Mouse (Mus musculus) layer of hippocampus, postnatal 14 days (tissue): ENCODE data around the gene Klk7. TPM values are rescaled to one million over a fixed set of nuclear protein-coding genes. Genes with fewer than 3 reads are reported as not detected.

Experiments used
- DNase-seq, 2 experiments: peaks; one replicate each; pipeline ENCODE4 v3.0.0; 2021 to 2022; ENCODE audit warnings: low spot score in 2 of 2, mixed read lengths in 1 of 2
- long read RNA-seq, 2 experiments: library from polyadenylated mRNA; stranded (forward); transcript quantifications; one replicate each; pipeline ENCODE4 v2.0.0; 2021
- total RNA-seq, 2 experiments: library from RNA; stranded (reverse); gene quantifications; 2 replicates each; pipeline ENCODE4 v1.2.3; 2021

Klk7 gene
- under 1 TPM; 0.35 to 0.45 TPM for total RNA-seq
- long read RNA-seq, experiment 1: 0 reads
- long read RNA-seq, experiment 2: 0 reads

DNA sequence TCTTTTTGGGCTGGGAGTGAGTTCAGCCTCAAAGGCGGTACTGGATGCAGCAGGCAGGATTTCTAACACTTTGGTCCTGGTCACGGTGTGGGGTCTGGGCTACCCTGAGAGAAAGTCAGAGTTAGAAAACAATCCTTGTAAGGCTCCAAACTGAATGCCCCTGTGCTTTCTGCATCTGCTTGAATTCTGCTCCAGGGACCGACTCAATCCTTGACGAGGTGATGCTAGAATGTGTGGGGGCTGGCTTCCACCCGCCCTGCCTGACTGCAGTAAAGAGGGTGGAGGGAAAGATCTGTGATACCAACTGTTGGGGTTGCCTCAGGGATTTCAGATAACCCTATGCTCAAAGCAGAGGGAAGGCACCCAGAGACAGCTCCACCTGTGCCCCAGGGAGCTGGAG is at the start of gene Klk7:
Gene Klk7 (plus strand): TSS at position 301 of the 400 bp plus-strand sequence.
- no peak for DNase-seq

DNA sequence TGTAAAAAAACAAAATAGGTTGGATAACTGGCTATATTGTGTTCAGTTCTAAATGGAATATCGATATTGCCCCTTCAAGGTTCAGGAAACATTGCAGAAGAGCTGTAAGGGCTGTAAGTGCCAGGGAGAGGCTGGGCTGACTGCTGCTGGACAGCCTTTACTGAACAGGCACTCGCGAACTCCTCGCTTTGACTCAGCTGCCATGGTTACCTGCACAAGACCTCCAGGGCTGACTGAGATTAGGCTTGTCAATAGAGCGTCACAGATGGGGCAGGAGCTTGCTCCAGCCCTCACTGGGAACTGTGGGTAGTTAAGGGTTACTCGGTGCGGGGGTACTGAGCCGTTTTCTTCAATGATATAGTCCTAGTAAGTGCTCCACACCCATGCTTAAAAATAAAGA is 44.6 kb upstream of the Klk7 start:
- DNase-seq: no peak

DNA sequence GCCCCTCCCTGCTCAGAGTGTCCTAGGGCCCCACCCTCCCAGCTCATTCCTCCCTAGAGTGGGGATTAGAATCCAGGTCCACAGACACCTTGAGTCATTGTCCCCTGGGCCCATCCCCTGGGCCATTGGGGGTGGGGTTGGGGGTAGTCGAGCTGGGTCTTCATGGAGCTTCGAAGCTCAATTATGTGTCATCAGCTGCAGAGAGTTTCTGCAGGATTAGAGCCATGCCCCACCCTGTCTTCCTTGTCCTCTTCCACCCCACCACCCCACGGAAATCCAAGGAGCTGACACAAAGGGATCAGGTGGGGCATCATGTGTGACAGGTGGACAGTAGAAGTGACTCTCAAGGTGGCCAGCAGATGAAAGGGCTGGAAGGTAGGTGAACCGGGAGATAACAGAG is 42.5 kb upstream of the Klk7 start, which contains the start of gene Klk12:
Gene Klk12 (plus strand): TSS at position 301 of the 400 bp plus-strand sequence.
- DNase-seq: no peak

DNA sequence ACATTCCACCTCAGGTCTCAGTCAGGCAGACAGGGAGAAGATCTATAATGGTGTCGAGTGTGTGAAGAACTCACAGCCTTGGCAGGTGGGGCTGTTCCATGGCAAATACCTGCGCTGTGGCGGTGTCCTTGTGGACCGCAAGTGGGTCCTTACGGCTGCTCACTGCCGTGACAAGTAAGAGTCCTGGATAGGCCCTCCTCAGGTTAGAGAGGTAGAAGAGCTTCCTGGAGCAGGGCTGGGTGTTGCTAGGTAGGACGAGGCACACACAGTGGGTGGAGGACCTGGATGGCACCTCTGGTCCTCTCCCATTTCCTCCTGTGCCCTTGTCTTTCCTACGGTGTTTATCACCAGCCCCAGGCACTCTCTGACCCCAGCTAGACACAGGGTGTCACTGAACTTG is 41.5 kb upstream of the Klk7 start:
- no peak for DNase-seq

DNA sequence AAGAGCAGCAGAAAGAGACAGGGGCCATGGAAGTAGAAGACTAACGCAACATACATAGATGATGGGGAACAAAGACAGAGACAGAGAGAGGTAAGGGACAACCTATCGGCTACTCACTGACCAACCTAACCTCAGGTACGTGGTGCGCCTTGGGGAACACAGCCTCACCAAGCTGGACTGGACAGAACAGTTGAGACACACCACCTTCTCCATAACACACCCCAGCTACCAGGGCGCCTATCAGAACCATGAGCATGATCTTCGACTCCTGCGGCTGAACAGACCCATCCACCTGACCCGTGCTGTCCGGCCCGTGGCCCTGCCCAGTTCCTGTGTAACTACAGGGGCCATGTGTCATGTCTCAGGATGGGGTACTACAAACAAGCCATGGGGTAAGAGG is 40.4 kb upstream of the Klk7 start:
- no peak for DNase-seq

DNA sequence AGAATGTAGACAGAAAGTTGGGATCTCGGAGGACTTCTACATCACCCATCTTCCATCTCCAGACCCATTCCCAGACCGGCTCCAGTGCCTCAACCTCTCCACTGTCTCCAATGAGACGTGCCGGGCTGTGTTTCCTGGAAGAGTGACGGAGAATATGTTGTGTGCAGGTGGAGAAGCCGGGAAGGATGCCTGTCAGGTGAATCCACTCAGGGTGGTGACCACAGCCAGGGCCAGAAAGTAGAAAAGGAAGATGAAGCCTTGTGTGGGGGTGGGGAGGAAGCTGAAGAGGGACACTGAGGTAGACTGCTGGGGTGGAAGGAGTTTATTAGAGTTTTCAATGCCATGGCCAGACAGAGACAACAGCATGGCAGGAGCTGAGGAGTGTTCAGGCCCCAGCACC is 39.2 kb upstream of the Klk7 start:
- DNase-seq: no peak

DNA sequence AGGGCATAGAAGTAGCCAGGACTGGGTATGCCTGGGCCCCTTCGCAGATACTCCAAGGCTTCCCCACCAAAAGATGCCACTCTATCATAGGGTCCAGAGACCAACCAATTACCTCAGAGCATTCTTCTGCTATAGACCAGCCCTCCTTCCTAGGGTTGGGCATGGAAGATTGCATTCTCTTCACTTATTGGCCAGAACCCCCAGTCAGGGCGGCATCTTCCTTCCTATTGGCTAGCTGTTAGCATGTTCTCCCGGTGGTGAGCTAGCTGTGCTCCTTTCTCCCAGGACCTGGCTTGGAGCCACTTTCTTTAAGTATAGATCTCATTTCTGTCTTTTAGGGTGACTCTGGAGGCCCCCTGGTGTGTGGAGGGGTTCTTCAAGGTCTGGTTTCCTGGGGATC is 38.2 kb upstream of the Klk7 start:
- DNase-seq: no peak

DNA sequence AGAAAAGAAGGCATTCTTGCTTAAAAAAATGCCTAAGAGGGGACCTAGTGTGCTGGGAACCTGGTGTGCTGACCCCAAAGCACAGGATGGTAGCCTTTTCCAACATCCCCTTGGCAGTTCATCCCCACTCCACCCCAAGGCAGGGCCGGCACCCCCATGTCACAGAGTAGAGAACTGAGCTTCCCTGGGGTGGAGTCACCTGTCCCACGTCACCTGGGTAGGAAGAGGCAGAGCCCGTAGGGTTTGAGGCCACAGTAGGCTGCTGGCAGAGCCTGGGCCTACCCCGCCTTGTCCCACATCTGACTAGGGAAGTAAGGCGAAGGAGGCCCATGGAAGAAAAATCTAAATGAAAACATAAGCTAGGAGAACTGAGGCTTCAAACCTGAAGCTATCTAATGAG is 36.7 kb upstream of the Klk7 start, which contains the start of gene Klk11:
Gene Klk11 (plus strand): TSS at position 241 of the 400 bp plus-strand sequence.
- no peak for DNase-seq

DNA sequence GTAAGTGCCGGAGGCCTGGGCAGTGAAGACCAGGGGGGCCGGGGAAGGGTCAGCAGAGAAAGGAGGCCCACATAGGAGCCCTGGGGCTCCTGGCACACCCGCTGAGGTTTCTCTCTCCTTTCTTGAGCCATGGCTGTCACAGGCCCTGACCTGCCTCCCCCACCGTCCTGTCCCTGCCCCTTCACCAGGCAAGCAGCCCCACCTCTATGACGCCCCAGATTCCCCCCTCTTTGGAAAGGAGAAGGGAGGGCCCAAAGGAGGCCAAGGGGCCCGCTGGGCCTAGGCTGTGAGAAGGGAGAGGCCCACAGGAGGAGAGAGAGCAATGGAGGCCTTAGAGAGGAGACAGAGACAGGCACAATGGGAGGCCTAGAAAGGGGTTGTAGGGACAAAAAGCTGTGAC is 36.3 kb upstream of the Klk7 start:
- DNase-seq: no peak

DNA sequence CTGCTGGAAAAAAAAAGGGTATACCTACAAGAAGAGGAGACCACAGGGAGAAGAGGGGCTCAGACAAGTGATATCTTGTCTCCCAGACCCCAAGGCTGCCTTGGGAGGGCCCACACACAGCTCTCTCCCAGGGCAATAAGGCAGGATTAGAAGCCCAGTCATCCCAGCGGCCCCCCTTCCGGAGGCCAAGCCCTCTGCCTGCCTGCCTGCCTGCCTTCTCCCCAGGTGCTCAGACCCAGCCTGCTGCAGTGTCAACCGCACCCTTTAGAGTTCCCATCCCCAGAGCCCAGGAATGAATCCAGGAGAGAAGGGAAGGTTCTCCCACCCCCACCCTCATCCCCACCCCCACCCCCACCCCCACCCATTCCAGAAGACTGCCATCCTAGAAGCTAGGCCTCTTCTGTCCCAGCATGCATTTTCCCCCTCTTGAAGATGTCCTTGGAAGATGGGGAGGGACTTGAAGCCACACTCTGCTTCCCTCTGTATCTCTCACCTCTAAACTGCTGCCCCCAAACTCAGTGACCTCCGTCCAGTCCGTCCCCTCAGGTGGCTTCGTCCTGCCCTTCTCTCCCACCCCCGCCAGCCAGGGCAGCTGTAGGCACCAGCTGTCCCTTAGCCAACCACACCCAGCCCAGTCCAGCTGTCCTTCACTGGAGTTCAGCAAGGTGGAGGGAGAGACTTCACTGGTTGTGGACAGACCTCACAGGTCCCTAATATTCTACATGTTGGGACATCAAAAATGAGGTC is 35.6 kb upstream of the Klk7 start:
- DNase-seq: no peak

DNA sequence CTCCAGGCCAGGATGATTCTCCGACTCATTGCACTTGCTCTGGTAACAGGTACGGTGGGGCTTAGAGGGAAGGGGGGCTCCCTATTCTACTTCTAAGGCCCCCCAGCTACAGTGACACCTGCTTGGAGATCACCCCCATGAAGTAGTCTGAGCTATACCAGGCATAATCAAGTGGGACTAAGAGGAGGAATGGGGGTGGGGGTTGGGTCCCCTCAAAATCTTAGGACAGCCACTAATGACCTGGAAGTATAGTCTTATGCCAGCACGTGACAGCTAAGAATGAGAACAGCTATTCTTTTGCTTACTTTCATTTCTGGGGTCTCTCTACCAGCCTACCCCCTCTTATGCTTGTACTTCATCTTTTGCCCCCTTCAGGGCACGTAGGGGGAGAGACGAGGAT is 34.6 kb upstream of the Klk7 start:
- no peak for DNase-seq

DNA sequence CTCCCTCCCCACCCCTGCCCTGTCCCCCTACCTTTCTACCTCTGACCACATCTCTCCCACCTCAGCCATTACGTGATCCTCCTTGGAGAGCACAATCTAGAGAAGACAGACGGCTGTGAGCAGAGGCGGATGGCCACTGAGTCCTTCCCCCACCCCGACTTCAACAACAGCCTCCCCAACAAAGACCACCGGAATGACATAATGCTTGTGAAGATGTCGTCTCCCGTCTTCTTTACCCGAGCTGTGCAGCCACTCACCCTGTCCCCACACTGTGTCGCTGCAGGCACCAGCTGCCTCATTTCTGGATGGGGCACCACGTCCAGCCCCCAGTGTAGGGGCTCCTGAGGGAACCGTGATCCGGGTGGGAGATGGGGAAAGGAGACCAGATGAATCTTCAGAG is 33.7 kb upstream of the Klk7 start:
- DNase-seq: no peak

DNA sequence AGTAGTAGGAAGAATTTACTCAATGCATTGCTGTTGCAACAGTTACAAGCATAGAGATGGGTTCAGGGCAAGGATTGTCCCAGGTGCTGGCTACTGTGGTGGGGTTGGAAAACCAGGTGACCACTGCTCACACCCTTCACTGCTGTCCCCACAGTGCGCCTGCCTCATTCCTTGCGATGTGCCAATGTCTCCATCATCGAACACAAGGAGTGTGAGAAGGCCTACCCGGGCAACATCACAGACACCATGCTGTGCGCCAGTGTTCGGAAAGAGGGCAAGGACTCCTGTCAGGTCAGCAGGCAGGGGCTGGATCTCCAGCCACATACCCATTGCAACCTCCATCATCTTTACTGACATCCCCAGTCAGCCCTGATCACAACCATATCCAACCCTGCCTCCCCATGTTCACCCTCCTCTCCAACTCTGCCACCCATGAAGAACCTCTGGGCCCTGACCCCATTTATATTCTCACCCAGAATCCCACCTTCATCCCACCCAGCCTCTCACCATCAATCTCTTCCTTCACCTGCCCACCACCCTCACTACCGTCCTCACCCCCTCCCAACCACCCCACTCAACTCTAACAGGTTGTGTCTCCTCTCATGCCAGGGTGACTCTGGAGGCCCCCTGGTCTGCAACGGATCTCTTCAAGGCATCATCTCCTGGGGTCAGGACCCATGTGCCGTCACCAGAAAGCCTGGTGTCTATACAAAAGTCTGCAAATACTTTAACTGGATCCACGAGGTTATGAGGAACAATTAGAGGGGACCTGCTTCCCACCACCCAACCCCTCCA is 32.7 kb upstream of the Klk7 start:
- DNase-seq: no peak

DNA sequence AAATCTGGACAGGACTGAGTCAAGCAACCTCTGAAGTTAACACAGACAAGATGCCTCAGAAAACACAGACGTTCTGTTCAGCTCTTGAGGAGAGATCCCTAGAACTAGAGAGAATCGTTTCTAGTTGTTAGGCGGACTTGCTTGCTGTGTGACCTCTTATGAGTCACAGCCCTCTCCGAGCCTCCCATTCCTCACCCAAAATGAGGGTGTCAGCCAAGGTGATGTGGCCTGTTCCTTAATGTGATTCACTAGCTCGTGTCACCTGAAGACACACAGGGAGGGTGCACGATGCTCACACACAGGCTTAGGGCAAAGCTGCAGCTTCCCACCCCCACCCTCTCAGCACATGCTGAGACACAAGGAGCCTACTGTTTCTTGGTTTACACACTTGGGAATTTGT is 30.9 kb upstream of the Klk7 start:
- DNase-seq: no peak

DNA sequence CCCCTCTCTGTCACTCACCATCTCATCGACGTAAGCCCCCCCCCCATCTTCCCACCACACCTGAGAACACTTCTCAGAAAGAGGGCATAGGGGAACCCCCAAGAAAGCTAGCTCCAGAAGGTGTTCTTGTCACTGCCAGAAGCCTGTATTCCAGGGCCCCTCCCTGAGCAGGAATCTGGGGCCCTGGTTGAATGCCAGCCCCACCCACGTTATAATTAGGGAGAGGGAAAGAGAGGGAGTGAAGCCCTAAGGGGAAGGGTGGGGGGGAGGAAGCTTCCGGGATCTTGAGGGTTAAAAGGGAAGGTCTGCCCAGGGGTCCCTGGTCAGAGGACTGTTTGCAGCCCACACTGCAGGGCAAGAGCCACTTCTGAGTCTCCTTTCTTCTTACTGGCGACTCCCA is 30.3 kb upstream of the Klk7 start, which contains the start of gene Klk10:
Gene Klk10 (plus strand): TSS at position 290 of the 400 bp plus-strand sequence.
- DNase-seq: no peak

DNA sequence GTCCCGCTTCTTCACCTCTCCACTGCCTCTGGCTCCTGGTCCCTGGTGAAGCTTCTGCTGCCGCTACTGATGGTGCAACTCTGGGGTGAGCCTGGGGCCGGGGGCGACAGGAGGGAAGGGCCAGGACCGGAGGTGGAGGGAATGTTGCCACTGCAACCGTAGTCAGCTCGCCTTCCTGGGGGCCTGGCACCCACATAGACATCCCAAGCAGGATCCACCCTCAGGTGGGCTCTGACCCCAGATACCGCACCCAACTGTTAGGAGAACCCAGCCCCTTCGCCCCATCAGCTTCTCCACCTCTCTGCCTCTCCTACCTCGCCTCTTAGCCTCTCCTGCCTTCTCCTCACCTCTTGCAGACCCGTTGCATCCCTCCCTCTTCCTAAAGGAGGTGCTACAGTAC is 29.6 kb upstream of the Klk7 start:
- no peak for DNase-seq

DNA sequence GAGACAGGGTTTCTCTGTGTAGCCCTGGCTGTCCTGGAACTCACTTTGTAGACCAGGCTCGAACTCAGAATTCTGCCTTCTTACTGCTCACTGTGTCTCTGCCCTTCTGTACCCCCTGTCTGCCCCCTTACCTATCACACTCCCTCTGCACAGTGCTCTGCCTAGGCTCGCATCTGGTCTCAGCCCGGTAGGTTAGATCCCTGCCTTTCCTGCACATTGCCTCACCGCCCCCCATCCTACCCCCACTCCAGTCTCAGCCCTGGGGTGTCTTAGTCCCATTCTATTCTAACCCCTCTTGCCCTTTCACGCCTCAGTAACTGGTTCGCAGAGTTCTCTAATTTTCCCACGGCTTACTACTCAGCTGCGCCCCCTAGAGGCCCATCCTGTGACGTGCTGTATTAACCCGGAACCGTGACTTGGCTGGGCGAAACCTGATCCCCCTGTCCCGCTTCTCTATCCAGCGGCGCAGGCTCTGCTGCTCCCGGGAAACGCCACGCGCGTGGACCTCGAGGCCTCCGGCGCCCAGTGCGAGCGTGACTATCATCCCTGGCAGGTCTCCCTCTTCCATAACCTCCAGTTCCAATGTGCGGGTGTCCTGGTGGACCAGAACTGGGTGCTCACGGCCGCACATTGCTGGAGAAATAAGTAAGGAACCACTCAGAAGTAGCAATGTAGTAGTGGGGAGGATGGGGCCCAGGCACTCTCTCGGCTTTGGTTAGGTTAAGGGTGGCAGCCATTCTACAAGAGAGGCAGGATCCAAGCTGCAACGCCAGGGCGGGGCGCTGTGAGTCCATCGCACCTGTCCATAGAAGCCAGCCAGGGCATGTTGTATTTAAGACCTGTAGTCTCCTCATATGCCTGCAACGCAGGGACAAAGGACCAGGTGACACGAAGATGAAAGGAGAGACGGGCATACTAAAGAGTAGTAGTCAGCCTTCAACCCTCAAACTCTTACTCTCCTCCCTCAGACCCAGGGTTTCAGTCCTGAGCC is 28.5 kb upstream of the Klk7 start:
- peak; percentile 64 to 71 for DNase-seq

DNA sequence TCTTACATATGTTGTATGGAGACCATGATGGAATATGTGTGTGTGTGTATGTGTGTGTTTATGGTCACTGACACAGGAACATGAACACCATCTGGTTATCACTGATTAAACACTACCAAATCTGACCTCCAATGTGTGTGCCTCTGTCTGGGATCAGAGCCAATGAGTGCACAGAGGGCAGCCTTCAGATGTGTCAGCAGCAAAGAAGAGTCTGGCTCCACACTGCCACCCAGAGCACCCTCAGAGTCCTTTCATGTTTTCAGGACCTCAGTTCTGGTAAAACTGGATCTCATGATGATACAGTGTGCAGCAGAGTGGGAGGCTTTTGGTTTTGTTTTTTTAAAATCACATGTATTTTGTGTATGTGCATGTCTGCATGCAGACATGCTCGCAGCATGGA is 25.8 kb upstream of the Klk7 start:
- no peak for DNase-seq

DNA sequence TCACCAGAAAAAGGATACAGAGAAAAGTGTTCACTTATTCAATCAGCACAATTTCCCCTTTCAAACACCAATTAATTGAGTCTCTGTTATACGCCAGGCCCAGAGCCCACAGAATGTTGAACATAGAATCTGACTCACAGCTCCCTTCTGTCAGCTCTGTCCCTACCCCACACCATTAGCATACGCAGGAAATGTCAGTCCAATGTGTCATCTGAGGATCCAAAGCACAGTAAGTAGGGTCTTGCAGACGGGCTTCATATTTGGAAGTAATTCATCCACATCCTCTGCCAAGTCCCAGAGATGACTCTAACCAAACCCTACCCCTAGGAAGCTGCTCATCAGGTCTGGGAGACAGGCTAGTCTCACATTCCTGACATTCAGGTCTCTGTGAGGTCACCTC is 23.0 kb upstream of the Klk7 start:
- peak in 1 of 2 experiments; percentile 49 for DNase-seq

DNA sequence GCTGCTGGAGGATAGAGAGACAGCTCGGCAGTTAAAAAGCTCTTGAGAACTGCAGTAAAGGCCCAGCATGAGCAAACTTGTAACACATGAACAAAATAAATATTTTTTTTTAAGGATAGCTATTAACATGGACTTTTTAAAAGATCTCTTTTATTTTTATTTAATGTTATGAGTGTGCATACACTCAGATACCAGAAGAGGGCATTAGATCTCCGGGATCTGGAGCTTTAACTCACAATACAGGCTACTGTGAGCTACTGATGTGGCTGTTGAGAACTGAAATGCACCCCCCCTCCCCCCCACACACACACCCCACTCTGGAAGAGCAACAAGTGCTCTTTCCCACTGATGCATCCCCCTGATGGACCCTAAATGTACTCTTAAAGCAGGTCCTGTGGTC is 21.8 kb upstream of the Klk7 start:
- DNase-seq: no peak

DNA sequence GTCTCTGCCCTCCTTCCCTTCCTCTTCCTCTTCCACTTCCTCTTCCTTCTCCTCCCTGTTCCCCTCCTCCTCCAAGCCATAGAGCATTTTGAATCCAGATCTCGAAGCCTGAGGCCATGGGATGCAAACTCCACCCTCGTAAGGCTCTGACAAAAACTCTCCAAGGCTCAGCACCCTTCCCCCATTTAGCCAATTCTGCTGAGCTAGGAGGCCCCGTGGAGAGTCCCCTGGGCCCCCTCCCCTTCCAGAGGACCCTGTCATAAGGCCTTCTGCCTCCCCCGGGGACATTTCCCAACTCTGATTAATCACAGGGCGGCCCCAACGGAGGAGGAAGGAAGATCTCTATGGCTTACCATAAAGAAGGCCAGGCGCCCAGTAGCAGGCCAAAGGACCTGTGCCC is 19.5 kb upstream of the Klk7 start, which contains the start of gene Klk9:
Gene Klk9 (plus strand): TSS at position 301 of the 400 bp plus-strand sequence.
- DNase-seq: no peak
